Mouse (Mus musculus): ENCODE data around the gene Sema4d.
A peak's percentile ranks its signal among the peaks of the same experiment; 100 is the strongest.
"Not testable (repeated sequence)": the region's sequence is repeated elsewhere in the genome, so short reads cannot be mapped to it uniquely, and the experiment has no call there.

Sema4d gene

GRCm38 (mm10) chr13:51679332-51679731 is 114.2 kb downstream of the Sema4d start:
- DNase-seq (ENCODE audit: low spot score): no peak

GRCm38 (mm10) chr13:51678687-51679086 is 114.9 kb downstream of the Sema4d start:
- DNase-seq (ENCODE audit: low spot score): no peak

DNA sequence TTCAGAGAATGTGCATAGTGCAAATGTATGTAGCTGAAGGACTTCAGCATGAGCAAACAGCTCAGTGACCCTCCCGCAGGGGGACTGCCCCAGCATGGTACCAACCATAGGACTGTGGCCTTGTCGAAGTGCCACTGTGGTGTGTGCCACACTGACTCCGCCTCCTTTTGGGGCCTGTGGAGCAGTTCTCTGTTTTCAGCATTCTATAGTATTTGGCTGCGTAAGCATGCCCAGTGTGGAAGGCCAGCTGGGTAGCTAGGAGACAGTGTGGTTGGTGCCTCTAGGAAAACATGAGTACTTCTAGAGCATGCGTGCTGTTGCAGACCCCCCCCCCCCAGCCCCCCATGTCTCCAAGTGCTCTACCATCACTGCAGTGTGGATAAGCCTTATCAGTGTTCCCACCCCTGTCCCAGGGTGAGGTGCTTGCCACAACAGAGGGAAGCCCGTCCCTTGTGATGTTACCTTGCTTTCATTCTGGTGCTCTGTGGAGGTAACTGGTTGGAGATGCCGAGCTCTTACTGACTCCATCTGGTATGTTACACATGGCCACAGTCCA is 115.8 kb downstream of the Sema4d start:
- peak; percentile 37 for DNase-seq (ENCODE audit: low spot score)

DNA sequence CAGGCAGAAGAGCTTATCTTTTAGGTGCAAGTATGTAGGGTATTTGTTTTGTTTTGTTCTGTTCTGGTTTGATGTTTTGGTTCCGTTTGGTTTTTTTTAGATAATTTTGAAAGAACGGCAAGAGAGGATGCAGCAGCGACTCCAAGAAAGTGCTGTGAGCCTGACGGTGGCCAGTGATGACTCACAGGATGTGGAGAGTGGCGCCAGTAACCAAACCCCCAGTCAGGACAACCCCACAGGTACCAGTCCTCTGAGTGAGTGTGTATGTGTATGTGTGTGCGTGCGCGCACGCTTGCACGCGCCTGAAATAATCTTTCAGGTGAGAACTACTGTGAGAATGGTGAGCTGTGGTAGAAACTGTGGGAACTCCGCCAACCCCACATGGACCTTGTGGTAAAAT is 116.5 kb downstream of the Sema4d start:
- no peak for DNase-seq (ENCODE audit: low spot score)

- no peak for DNase-seq (ENCODE audit: low spot score)
Observed at GRCm38 (mm10) chr13:51676641-51677040, 116.9 kb downstream of the Sema4d start.

DNA sequence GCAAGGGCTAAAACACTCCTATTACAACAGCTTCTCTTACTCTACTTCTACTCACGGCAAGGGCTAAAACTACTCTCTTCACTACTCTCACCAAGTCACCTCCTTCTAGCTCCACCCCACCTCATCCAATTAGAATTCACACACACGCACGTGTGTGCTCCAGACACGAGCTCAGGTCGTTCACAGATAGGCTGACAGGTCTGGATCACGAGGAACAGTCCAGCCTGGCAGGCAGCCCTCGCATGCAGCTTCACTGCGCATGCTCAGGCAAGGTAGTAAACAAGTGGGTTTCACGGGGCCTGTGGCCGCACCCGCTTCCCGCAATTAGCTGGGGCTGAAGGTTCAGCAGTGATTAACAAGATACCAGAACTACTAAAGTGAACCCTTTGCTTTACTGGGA is 125.4 kb downstream of the Sema4d start:
- DNase-seq (ENCODE audit: low spot score): not testable (repeated sequence)

DNA sequence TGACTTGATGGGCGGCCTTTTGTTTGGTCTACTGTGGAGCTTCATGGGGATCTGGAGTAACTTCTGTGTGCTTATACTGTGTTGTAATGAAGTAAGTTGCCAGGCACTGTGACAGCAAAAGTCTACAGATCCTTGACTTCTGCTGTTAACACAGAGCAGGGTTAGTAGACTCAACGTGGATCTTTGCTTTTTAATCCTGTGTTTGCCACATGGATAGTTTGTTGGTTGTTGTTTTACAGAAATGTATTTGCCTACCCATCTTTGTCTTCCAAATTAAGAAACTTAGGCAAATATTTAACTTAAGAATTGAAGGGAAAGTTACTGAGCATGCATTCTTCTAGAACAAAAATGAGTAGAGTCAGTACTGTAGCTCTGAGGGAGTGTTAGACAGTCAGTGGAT is 130.0 kb downstream of the Sema4d start:
- no peak for DNase-seq (ENCODE audit: low spot score)

- DNase-seq (ENCODE audit: low spot score): no peak
Observed at GRCm38 (mm10) chr13:51659573-51659972, 134.0 kb downstream of the Sema4d start.

- DNase-seq (ENCODE audit: low spot score): no peak
Observed at GRCm38 (mm10) chr13:51658094-51658493, 135.5 kb downstream of the Sema4d start.

DNA sequence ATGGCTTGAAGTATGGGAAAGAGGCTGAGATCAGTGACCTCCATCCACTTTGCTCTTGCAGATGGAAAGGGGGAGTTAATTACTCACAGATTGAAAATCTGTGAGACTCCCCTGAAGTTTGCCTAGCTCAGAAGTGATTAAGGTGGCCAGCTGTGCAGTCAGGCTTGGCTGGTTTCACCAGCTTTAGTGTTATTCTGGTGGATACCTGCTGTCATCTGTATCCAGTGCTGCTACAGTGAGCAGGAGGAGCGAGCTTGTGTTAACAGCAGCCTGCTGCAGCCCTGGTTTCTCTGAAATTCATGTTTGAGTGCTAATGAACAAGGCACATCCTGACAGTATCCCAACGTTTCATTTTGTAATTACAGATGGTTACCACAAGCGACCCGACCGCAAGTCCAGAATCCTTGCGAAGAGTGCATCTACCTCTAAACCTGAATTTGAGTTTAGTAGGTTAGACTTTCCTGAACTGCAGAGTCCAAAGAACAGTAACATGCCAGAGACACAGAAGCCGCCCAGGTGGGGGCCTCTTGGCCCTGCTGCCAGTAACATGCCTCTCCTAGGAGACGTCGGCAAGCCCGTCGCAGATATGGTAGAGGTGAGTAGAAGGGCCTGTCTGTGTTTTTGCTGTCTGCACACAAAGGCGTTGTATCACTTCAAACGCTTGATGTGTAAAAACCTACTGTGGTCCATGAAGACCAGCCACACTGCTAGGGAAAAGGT is 136.9 kb downstream of the Sema4d start:
- DNase-seq (ENCODE audit: low spot score): no peak

DNA sequence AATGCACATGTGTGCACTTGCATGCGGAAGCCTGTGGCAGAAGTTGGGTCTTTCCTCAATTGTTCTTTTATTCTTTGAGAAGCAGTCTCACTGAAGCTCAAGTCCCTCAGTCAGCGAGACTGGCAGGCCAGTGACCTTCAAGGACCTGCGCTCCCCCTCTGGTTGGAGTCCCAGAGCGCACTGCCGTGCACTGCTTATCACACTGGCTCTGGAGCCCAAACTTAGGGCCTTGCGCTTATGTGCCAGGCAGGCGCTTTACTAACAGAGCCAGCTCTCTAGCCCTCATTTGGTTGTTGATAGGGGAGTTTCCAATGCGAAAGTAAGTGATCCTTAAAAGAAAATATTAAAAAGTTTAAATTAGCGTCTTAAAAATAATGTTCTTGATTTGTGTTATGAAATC is 139.6 kb downstream of the Sema4d start:
- DNase-seq (ENCODE audit: low spot score): no peak

DNA sequence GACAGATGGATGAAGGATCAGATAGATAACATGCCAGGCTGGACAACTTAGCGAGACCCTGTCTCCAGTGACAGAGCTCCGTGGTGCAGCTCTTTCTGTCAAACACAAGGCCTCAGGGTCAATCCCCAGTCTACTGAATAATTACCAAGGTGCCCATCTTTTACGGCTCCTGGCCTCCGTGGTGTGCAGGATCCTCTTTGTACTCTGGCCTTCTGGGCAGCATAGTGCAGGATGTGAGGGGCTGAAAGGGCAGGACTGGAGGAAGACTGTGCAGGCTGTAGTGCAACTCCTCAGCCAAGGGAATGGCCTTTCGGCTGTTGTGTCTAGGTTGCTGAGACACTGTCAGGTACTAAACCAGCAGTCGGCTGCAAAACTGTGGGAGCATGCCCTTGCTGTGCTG is 140.4 kb downstream of the Sema4d start:
- DNase-seq (ENCODE audit: low spot score): no peak

DNA sequence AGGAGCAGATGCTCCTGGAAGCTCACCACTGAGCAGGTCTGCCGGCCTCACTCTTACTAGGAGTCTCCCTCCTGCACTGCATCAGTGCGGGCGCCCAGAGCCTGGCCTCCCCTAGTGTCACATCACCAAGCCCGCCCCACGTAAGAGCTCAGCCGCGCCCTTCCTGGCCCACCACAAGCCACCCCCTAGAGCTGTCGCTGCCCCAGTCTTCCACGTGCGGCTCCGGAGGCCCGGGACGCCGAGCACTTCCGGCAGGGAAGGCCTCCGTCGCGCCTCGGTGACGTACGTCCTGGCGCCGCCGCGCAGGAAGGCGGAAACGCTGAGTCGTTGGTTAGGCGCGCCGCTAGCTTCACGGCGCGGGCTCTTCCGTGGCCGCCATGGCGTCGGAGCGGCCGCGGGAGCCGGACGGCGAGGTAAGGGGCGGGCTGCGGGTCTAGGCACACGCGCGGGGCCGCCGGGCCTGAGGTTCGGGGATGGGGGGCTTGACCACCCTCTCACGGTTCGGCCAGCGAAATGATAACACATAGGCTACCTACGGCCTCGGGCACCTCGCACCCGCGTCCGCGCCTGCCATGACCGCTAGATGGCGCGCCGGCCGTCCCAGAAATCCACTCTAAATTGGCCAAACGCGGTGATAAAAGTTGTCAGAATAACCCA is 142.0 kb downstream of the Sema4d start, which contains the start of gene Secisbp2:
Secisbp2 (plus strand) TSS at position 290 of the 657 bp plus-strand sequence.
- peak; percentile 88 for DNase-seq (ENCODE audit: low spot score)

DNA sequence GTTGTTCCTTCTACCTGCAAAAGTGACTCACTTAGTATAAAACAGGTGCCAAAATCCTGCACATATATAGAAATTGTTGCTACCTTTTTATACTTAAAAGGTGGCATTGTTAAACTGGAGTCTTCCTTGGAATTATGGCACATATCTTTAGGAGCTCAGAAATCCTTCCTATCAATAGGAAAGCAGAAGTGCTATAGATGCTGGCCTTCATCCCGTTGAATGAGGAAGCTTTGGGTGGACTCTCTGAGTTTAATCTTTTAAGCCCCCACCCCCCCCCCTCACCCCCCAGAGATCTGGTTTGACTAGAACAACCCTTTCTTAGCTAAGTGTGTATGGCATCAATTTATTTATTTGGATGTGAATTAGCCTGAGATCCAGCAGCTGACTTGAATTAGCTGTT is 143.8 kb downstream of the Sema4d start:
- no peak for DNase-seq (ENCODE audit: low spot score)

DNA sequence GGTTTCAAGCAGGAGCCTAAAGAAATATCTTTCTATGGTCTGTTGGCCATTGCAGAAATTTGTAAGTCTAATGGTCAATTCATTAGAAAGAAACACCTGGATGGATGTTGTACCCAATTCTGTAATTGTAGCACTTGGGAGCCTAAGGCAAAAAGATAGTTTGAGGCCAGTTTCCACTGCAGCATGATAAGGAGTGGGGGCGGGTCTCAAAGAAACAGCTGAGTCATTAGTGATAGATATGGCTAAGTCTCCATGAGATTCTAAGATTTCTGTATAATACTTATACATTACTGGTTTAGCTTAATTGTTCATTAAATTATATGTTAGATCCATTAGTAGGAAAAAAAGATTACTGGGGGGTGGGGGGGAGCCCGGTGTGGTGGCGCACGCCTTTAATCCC is 145.3 kb downstream of the Sema4d start:
- peak; percentile 80 for DNase-seq (ENCODE audit: low spot score)

DNA sequence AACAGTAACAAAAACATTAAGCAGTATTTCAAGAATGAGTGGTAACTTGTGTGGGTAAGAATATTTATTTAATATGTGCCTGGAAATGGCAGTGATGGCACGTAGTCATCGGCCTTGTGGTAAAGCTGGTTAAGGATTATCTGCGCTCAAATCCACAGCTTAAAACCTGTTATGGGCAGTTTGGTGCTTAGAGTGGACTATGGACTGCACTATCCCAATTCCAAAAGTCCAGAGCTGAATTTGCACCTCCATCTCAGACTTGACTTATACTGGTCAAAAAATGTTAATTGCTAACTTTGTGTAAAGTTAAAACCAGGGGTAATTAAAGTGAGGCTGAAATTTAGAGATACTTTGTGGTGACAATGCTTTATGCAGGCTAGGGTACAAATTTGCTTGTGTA is 145.8 kb downstream of the Sema4d start:
- no peak for DNase-seq (ENCODE audit: low spot score)

DNA sequence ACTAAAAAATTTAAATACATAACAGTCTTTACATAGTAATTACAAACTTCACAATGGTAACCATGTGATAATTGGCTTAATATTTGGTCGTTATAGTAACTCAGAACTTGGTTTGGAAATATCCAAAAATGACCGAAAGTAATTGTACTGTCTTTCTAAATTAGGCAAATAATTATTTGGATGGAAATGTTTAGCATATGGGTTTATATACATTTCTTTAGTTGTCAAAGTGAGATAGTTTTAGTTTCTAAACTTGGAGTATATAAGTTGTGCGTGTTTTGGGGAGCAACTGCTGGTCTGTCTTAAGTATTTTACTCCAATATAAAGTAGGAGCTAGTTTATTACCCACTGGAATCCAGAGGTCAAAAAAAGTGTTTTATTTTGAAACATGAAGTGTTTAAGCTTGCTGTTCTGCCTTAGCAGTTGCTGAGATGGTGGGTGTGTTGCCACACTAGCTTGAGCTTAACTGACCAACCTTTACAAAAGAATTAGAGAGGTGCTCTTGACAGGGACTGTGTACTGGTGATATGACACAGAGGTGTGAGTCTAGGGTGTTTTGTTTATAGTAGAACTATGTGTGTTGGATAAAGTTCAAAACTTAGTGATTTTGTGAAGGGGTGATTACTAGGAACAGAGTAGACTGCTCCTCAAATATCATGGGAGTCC is 147.1 kb downstream of the Sema4d start:
- no peak for DNase-seq (ENCODE audit: low spot score)

DNA sequence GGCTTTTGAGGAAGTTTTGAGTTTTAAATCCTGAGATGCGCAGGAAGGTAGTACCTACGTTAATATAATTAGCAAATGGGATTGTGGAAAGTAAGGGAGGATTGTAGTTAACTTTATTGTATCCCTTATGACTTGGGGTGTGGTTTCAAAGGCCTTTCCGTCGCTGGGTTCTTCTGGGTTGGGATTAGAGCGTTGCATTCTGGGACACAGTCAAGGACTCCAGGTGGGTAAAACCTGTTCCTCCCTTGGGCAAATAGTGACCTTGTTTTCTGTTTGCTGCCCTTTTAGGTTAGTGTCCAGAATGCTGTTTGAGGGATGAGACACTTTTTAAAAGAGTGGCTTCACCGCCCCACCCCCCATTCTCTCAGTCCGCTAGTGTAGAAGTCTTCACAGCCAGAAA is 147.7 kb downstream of the Sema4d start:
- DNase-seq (ENCODE audit: low spot score): peak; percentile 59

- DNase-seq (ENCODE audit: low spot score): peak; percentile 98
Observed at GRCm38 (mm10) chr13:51644829-51645789, 148.4 kb downstream of the Sema4d start, which contains the start of gene Cks2. TSS of gene Cks2 (plus strand) at chr13:51645232.

GRCm38 (mm10) chr13:51643924-51644828 is 149.4 kb downstream of the Sema4d start:
- no peak for DNase-seq (ENCODE audit: low spot score)

All from c-Kit-positive CD71-positive TER-119-positive erythroid progenitor cells, embryonic 14.5 days (primary cell).